Mouse (Mus musculus): ENCODE results near the gene Kcnk3.

GRCm38 (mm10) chr5:30593811-30594504, 6.0 kb downstream of the Kcnk3 start:
- no peak for TF ChIP-seq CTCF (IDR thresholded peaks at IDR 0.05; ENCODE audit: low read depth)
- TF ChIP-seq EP300 (optimal IDR thresholded peaks at IDR 0.05) = no peak

All from stomach, postnatal 0 days (tissue).